Mouse (Mus musculus): ENCODE data around the gene Brwd1.
A peak's percentile ranks its signal among the peaks of the same experiment; 100 is the strongest.

DNA sequence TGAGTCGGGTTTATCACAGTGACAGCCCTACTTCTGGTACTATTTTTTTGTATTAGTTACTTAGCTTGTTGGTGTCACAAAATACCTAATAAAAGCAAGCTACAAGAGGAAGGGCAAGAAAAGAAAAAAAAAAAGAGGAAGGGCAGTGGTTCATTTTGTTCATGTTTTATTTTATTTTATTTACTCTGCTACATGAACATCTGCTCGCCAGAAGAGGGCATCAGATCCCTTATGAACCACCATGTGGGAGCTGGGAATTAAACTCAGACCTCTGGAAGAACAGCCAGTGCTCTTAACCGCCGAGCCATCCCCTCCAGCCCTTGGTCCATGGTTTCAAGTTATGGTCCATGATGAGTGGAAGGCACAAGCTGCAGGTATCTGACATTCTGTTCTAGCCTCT lies 32.4 kb upstream of the Brwd1 start:
- TF ChIP-seq HCFC1 (IDR thresholded peaks at IDR 0.05; ENCODE audit: borderline replicate concordance, insufficient read depth, low read length) (no peak), CHD2 (IDR thresholded peaks at IDR 0.05; ENCODE audit: low read depth, low read length) (no peak), ZNF384 (IDR thresholded peaks at IDR 0.05; ENCODE audit: low read depth, low read length) (0 out of 2 replicates have a peak, but pooled peaks have one; percentile 25), ZC3H11A (IDR thresholded peaks at IDR 0.05; ENCODE audit: borderline replicate concordance, low read depth, low read length) (0 out of 2 replicates have a peak, but pooled peaks have one; percentile 8)
